Mouse (Mus musculus) right cerebral cortex, postnatal 25 days (tissue): ENCODE results near the gene Olfr826.
"Not testable (repeated sequence)": the region's sequence is repeated elsewhere in the genome, so short reads cannot be mapped to it uniquely, and the experiment has no call there.

Source experiments
- DNase-seq: peaks from one replicate; pipeline ENCODE4 v3.0.0; 2022

The Olfr826 gene

DNA sequence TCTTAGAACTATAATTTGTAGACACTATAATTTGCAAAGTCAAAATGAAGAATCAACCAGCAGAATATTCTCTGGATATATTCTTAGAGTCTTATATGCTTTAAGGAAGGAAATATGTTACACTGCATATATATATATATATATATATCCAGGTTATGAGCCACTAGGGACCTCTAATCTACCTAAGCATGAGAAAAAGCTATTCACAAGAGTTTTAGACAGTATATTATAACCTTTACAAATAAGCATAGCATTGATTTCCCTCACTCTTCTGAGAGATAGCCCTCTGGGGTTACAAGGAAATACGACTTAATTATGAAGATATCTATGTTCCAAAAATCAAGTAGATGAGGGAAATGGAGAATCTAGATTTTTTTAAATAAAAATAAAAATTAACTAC, at the start of gene Olfr826:
Olfr826 (minus strand) TSS at position 101 of the 400 bp plus-strand sequence.
- no peak for DNase-seq

DNA sequence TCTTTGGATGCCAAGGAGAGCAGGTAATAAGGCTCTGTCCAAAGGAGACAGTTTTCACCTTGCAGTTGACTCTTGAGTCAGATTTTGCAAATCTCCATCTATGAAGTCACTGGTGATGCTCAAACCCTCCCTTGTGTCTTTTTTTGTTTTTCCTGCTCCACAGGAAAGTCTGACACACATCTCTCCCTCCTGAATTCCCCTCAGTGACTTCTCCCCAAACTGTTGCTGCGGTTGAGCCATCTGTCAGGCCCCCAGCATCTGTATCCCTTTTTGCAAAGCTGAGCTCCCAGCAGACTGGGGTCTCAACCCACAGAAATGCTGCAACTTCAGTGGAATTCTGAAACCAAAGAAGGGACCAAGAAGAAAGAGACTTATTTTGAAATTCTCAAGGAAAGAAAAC, 48.1 kb upstream of the Olfr826 start:
- DNase-seq: no peak

DNA sequence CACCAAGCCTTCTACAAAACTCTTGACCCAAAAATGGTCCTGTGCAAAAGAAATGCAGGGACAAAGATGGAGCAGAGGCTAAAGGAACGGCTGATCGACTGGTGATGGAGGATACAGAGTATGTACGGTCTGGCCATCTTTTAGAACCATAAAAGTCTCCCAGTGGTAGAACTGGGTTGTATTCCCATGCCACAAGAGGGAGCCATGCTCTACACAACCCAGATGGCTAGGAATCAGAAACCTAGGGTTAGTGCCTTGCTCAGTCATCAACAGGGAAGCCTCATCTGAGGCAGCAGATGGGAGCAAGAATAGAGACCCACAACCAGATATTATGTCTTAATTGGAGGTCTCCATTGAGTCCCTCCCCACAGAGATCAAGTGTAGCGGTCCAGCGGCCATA, 45.6 kb upstream of the Olfr826 start:
- DNase-seq: no peak

DNA sequence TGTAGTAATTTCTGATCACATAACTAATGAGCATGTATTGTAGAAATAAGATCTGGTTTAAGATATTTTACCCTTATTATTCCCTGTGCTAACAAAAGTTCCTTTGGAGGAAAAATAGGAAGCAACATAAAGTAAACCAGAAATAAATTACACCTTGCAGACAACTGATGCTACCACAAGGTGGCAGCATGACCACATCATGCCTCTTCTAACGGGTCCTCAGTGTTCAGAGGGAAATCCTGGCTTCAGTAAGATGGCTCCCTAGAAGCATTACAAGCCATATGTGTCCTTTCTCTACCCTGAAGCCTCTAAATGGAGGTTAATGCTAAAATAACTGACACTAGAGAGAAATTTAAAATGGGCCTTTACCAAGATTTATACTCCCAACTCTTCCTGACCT, 44.3 kb upstream of the Olfr826 start:
- peak; percentile 16 for DNase-seq

DNA sequence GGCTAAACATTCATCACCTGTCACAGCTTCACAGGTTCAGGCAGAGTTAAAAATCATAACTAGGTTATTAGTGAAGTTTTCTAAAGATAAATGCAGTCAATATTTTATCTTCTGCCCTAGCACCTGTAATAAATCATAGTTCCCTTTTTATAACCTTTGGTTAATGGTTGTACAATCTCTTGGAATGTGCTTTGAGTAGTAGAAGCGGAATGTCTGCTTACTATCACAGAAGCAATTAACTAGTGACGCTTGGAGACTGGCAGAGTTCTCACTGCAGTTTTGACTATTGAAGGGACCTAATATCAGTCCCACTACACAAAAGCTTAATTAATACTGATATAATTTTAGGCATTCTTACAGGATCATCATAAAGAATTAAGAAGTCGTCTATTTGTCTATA, 41.0 kb upstream of the Olfr826 start:
- DNase-seq: no peak

DNA sequence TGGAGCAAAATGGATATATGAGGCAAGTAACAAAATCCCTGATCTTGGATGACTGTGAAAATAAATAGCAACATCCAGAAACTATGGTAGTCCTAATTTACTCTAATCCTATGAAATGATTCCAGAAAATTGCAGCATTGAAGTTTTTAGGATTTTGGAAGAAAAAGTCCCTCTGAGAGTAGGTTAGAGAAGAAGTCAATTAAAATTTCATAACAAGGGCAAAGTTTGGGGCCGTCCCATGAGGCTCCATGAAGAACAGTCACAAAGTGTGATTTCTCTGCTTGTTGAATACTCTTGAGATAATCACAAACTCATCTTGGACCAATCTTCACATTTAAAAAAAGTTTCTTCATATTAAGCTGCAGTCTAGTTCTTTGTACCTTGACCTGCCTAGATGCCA, 30.3 kb upstream of the Olfr826 start, which contains the start of gene Olfr827:
Olfr827 (minus strand) TSS at position 101 of the 400 bp plus-strand sequence.
- no peak for DNase-seq

DNA sequence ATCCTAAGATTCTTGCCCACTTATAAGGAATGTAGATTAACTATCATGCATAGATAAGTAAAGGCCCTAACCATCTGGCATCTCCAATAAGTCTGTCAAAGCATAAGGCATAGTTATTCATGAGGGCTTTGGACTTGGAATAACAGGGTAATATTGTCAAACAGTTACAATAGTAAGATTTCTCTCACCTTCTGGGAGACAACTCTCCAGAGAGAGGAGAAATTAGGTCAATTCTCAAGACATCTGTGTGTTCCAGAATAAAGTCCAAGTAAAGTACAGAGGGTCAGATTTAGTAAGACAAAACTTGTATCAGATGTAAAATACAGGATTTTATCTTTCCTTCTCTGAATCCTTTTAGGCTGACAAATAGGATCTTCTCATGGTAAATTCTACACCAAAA, 17.3 kb downstream of the Olfr826 start, which contains the start of gene Olfr825:
Olfr825 (minus strand) TSS at position 101 of the 400 bp plus-strand sequence.
- no peak for DNase-seq

DNA sequence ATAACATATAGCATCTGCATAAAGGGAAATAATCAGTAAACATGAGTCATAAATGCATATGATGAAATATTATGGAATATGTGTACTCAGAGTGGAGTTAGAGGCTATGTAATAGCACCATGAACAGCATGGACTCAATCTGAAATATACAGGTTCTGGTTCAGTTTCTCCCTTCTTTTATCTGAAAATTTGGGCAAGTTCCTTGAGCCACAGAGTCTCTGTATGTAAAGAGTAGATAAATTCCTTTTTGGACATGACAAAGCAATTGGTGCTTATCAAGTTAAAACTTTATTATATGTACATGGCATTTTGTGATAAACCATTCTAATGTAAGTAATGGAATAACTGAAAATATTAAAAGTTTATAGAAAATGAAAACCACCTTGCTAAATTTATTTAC, 18.8 kb downstream of the Olfr826 start:
- DNase-seq: no peak

DNA sequence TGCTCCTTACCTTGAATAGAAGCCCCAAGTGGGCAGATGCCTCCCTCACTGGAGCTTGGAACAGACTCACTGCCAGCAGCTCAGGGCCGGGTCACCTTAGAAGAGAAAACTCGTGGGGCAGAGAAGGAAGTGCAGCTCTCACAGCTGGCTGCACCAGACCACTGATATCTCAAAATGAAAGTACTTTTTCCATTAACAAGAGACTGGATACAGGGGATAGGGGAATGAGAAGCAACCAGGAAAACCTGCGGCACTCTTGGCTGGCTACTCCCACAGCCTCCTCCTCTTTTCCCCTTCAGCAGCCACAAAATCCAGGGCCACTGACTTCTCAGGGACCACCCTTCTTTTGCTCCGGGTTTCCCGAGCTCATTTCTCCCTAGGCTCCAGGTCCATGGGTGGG, 39.9 kb downstream of the Olfr826 start:
- DNase-seq: no peak

DNA sequence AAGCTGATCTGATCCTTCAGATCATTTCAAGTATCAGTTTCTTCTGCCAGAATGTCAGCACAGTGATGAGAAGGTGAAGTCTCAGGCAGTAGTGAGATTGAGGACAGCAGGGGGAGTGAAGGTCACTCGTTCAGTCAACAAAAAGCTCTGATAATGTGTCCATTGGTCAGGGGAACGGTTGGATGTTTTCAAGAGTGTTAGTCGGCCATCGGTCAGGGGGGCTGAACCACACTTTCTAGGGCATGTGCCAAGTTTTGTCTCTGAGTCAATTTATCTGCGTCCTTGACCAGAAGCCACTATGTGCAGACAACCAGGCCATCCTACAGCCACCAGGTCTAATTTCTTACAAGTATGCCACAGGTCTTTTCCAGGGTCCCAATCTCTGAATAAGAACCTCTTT, 41.5 kb downstream of the Olfr826 start:
- DNase-seq: not testable (repeated sequence)

DNA sequence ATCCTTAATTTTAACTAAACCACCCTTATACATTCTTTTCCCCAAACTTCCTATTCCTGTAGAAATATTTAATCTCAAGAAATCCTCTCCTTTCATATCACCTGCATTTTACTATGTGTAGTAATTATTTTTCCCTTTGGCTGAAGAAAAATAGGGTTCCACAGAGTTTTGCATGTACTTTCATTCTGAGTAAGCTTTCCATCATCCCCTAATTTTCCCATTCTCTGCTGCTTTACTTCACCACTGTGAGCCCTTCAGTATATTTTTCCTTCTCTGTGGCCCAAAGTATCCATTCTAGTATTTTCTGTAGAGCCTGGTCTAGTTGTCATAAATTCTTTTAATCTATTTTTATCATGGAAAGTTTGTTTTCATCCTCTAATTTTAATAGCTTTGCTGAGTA, 49.2 kb downstream of the Olfr826 start:
- DNase-seq: no peak

DNA sequence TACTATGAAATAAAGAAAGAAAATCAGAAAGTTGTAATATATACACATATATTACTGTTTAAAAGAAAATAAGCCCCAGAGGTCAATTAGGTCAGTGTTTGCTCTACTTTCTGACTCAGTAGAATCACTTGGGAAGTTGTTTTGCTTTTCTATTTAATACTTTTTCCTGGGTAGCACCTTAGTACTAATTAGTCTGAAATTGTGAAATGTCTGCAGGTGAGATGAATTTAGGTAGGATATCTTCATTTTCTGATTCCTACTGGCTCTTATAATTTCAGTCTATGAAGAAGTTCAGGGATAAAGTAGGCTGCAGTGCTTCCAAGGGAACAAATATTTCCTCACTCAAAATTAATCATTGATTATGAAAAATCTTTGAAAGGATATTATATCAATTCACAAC, 54.1 kb downstream of the Olfr826 start, which contains the start of gene Olfr824:
Olfr824 (minus strand) TSS at position 101 of the 400 bp plus-strand sequence.
- DNase-seq: not testable (repeated sequence)
